Mouse (Mus musculus): ENCODE measurements at regions not wholly inside any gene's neighbourhood (a gene's known extent, or its start where the extent isn't known, plus 50 kb on each side); places are given as distances from the start of the nearest gene placed in this dataset.

DNA sequence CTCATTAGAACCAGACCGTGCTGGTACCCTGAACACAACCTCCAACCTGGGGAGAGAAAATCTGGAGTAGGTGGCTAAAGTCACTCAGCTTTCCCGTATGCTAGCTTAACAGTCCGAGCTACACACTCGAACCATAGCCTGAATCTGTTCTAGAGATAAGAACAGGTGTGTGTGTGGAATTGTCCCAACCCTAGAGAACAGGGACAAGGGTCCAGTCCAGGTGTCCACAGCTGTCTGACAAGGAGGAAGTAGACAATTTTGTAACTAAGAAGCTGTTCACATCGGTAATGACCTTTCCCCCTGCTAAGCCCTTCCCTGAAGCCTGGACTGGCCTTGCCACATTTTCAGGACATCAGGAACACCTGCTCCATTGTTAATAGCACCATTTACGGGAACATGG lies 71.3 kb downstream of the Ier5 start:
- 50% methylated on average over 6 of the region's 6 CpGs for WGBS
- Histone ChIP-seq H3K9ac (ENCODE audit: low read depth, low read length) (no peak overlapping the region), H3K9me3 (ENCODE audit: control insufficient read depth, low read length) (no peaks in the 10 kb centered on the region), H3K27ac (ENCODE audit: low read depth, low read length) (peak overlapping the region; percentile 25; the same call in 1 of the 2 replicates), H3K4me2 (peak overlapping the region; percentile 16; the same call in 1 of the 2 replicates), H3K4me3 (ENCODE audit: low read depth, low read length) (no peak overlapping the region), H3K4me1 (replicated peaks; ENCODE audit: control insufficient read depth, insufficient read depth, low read length) (peaks cover 47% of the 10 kb centered on the region), H3K36me3 (ENCODE audit: control insufficient read depth, insufficient read depth, low read length) (no peaks in the 10 kb centered on the region), H3K27me3 (replicated peaks; ENCODE audit: control insufficient read depth, insufficient read depth, low read length) (no peaks in the 10 kb centered on the region; the same call in 1 of the 2 replicates)
- no peak for DNase-seq (ENCODE audit: low spot score)
- ATAC-seq (replicated peaks; ENCODE audit: low FRiP score) = no peak

DNA sequence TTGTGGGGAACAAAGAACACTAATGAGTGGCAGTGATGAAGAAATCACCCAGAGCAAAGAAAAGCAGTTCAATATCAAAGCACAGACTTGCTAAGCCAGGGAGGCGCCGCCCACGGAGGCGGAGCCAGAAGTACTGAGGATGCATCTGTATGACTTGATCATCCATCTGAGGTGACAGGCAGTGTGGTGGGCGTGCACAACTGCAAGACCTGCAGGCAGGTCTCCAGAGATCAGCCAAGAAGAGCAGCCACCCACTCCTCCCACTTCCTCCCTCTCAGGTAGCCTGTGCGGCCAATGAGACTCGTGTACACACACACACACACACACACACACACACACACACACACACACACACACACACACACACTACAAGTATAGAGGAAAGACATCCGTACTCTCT lies 71.9 kb downstream of the Ier5 start:
- ATAC-seq (replicated peaks; ENCODE audit: low FRiP score) (peak; percentile 64), DNase-seq (ENCODE audit: low spot score) (peak; percentile 54)
- H3K36me3 ChIP-seq (ENCODE audit: control insufficient read depth, insufficient read depth, low read length) = no peaks in the 10 kb centered on the region
- H3K4me2 ChIP-seq = peak overlapping the region; percentile 16; the same call in 1 of the 2 replicates
- no peaks in the 10 kb centered on the region; the same call in 1 of the 2 replicates for H3K27me3 ChIP-seq (replicated peaks; ENCODE audit: control insufficient read depth, insufficient read depth, low read length)
- no peak overlapping the region for H3K4me3 ChIP-seq (ENCODE audit: low read depth, low read length)
- no peak overlapping the region for H3K27ac ChIP-seq (ENCODE audit: low read depth, low read length)
- no peaks in the 10 kb centered on the region for H3K9me3 ChIP-seq (ENCODE audit: control insufficient read depth, low read length)
- 30% methylated on average over 8 of the region's 8 CpGs for WGBS
- peaks cover 47% of the 10 kb centered on the region for H3K4me1 ChIP-seq (replicated peaks; ENCODE audit: control insufficient read depth, insufficient read depth, low read length)
- H3K9ac ChIP-seq (ENCODE audit: low read depth, low read length) = no peak overlapping the region

DNA sequence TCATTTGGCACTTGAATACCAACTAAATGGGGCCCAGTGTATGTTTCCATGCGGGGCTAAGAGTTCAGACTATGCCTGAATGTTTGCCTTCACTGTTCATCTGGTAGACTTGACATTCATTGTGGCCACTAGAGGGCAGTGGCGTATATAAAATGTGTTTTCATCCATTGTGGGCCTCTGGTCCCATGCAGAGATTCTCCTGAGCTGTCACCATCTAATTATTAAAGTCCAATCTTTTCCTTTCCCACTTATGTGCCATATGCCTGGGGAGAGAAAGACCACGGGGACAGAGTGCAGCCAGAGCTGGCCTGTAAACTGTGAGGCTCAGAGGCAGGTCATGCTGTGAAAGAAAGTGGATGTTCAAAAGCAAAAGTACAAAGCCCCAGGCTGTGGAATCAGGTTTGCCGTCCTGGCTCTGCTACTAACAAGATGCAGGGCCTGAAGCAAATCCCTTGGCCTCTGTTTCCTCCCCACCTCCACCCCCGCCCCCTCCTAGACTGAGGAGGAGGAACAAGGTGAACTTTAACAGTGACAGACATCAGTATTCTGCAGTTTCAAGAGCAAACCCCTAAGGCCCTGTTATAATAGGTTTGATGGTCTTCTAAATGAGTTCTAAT lies 73.5 kb downstream of the Ier5 start:
- no peak overlapping the region for H3K4me3 ChIP-seq (ENCODE audit: low read depth, low read length)
- no peak for ATAC-seq (replicated peaks; ENCODE audit: low FRiP score)
- H3K4me2 ChIP-seq = no peak overlapping the region
- no peak overlapping the region for H3K27ac ChIP-seq (ENCODE audit: low read depth, low read length)
- peak; percentile 65 for DNase-seq (ENCODE audit: low spot score)
- no peaks in the 10 kb centered on the region for H3K9me3 ChIP-seq (ENCODE audit: control insufficient read depth, low read length)
- 14% methylated on average over 5 of the region's 5 CpGs for WGBS
- no peaks in the 10 kb centered on the region; the same call in 1 of the 2 replicates for H3K27me3 ChIP-seq (replicated peaks; ENCODE audit: control insufficient read depth, insufficient read depth, low read length)
- peaks cover 38% of the 10 kb centered on the region for H3K4me1 ChIP-seq (replicated peaks; ENCODE audit: control insufficient read depth, insufficient read depth, low read length)
- no peak overlapping the region for H3K9ac ChIP-seq (ENCODE audit: low read depth, low read length)
- no peaks in the 10 kb centered on the region for H3K36me3 ChIP-seq (ENCODE audit: control insufficient read depth, insufficient read depth, low read length)

DNA sequence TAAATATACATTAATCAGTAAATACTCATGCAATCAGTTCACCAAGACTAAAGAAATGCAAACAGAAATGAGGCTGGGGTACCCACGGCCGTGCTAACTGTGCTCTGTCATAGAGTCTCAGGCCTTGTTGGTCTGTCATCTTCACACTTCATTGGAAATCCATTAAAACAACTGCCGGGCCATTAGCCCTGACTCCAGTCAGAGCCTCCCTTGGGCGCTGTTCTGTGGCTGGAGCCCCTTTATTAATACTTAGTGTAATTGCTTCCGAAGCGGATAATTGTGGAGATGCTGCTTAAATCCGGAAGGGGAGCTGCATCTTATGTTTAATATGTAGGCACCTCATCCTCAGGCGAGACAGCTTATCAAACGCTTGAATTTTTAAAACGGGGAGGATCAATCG lies 76.1 kb downstream of the Ier5 start:
- Histone ChIP-seq H3K27me3 (replicated peaks; ENCODE audit: control insufficient read depth, insufficient read depth, low read length) (no peaks in the 10 kb centered on the region; the same call in 1 of the 2 replicates), H3K9me3 (ENCODE audit: control insufficient read depth, low read length) (no peaks in the 10 kb centered on the region), H3K4me2 (no peak overlapping the region), H3K4me1 (replicated peaks; ENCODE audit: control insufficient read depth, insufficient read depth, low read length) (peaks cover 11% of the 10 kb centered on the region), H3K36me3 (ENCODE audit: control insufficient read depth, insufficient read depth, low read length) (no peaks in the 10 kb centered on the region), H3K27ac (ENCODE audit: low read depth, low read length) (no peak overlapping the region), H3K4me3 (ENCODE audit: low read depth, low read length) (no peak overlapping the region), H3K9ac (ENCODE audit: low read depth, low read length) (no peak overlapping the region)
- DNase-seq (ENCODE audit: low spot score) = no peak
- WGBS = 75% methylated on average over 11 of the region's 11 CpGs
- no peak for ATAC-seq (replicated peaks; ENCODE audit: low FRiP score)

DNA sequence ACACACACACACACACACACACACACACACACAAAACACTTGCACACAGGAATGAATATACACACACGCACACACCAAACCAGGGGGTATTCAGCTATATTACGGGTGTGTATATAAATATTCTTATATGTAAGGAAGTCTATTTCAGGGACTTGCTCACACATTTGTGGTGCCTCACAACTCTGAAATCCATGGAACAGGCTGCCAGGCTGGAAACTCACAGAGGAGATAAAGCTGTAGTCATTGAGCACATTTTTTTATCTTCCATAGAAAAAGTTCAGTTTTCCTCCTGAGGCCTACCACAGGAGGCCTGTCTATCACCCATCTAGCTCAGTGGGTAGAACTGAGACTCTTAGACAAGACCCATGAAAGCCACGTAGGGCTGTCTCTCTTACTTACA lies 83.8 kb downstream of the Ier5 start:
- H3K27ac ChIP-seq (ENCODE audit: low read depth, low read length) = no peak overlapping the region
- H3K9ac ChIP-seq (ENCODE audit: low read depth, low read length) = no peak overlapping the region
- H3K27me3 ChIP-seq (replicated peaks; ENCODE audit: control insufficient read depth, insufficient read depth, low read length) = 0 out of 2 replicates have a peak, but pooled peaks cover 2% of the 10 kb centered on the region
- H3K4me3 ChIP-seq (ENCODE audit: low read depth, low read length) = no peak overlapping the region
- DNase-seq (ENCODE audit: low spot score) = no peak
- H3K9me3 ChIP-seq (ENCODE audit: control insufficient read depth, low read length) = no peaks in the 10 kb centered on the region
- 0 out of 2 replicates have a peak, but pooled peaks cover 4% of the 10 kb centered on the region for H3K4me1 ChIP-seq (replicated peaks; ENCODE audit: control insufficient read depth, insufficient read depth, low read length)
- ATAC-seq (replicated peaks; ENCODE audit: low FRiP score) = no peak
- WGBS = 76% methylated on average over 3 of the region's 3 CpGs
- H3K36me3 ChIP-seq (ENCODE audit: control insufficient read depth, insufficient read depth, low read length) = no peaks in the 10 kb centered on the region
- no peak overlapping the region for H3K4me2 ChIP-seq

DNA sequence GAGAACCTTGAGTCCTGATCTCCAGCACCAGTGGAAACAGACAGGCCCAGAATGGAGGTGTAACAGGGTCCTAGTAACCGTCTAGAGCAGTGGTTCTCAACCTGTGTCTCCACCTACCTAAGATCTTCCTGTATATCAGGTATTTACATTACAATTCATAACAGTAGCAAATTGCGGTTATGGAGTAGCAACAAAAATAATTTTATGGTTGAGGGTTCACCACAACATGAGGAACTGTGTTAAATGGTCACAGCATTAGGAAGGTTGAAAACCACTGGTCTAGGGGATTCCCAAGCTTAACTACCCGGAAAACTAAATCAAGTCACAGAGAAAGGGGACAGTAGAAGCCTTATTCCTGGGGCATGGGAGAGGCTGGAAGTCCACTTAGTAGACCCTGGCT lies 84.5 kb downstream of the Ier5 start:
- H3K4me2 ChIP-seq = no peak overlapping the region
- 83% methylated on average over 3 of the region's 3 CpGs for WGBS
- H3K9me3 ChIP-seq (ENCODE audit: control insufficient read depth, low read length) = no peaks in the 10 kb centered on the region
- H3K9ac ChIP-seq (ENCODE audit: low read depth, low read length) = no peak overlapping the region
- H3K27ac ChIP-seq (ENCODE audit: low read depth, low read length) = no peak overlapping the region
- ATAC-seq (replicated peaks; ENCODE audit: low FRiP score) (no peak), DNase-seq (ENCODE audit: low spot score) (no peak)
- H3K36me3 ChIP-seq (ENCODE audit: control insufficient read depth, insufficient read depth, low read length) = no peaks in the 10 kb centered on the region
- no peak overlapping the region for H3K4me3 ChIP-seq (ENCODE audit: low read depth, low read length)
- H3K27me3 ChIP-seq (replicated peaks; ENCODE audit: control insufficient read depth, insufficient read depth, low read length) = 0 out of 2 replicates have a peak, but pooled peaks cover 2% of the 10 kb centered on the region
- 0 out of 2 replicates have a peak, but pooled peaks cover 4% of the 10 kb centered on the region for H3K4me1 ChIP-seq (replicated peaks; ENCODE audit: control insufficient read depth, insufficient read depth, low read length)

DNA sequence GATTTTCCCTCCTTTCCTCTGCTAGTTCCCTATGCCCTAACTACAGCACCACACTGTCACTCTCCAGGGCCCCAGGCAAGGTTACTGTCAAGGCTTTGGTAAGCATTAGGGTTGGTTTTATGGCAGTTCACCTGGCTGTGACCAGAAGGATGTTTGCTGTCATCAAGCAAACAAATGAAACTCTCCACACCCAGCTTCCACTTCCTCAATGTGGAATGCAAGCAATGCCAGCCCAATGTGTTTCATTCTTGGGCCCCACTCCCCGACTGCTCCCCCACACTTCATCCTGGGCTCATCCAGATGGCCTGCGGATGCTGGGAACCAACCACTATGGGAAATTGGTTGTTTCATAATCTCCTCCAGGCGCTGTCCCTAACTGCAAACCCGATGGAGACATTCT lies 85.7 kb downstream of the Ier5 start:
- no peak for ATAC-seq (replicated peaks; ENCODE audit: low FRiP score)
- WGBS = 50% methylated on average over 4 of the region's 4 CpGs
- no peak for DNase-seq (ENCODE audit: low spot score)
- 0 out of 2 replicates have a peak, but pooled peaks cover 4% of the 10 kb centered on the region for H3K4me1 ChIP-seq (replicated peaks; ENCODE audit: control insufficient read depth, insufficient read depth, low read length)
- H3K36me3 ChIP-seq (ENCODE audit: control insufficient read depth, insufficient read depth, low read length) = no peaks in the 10 kb centered on the region
- H3K9ac ChIP-seq (ENCODE audit: low read depth, low read length) = no peak overlapping the region
- no peak overlapping the region for H3K4me3 ChIP-seq (ENCODE audit: low read depth, low read length)
- no peaks in the 10 kb centered on the region for H3K9me3 ChIP-seq (ENCODE audit: control insufficient read depth, low read length)
- H3K4me2 ChIP-seq = no peak overlapping the region
- H3K27ac ChIP-seq (ENCODE audit: low read depth, low read length) = no peak overlapping the region
- 0 out of 2 replicates have a peak, but pooled peaks cover 2% of the 10 kb centered on the region for H3K27me3 ChIP-seq (replicated peaks; ENCODE audit: control insufficient read depth, insufficient read depth, low read length)

DNA sequence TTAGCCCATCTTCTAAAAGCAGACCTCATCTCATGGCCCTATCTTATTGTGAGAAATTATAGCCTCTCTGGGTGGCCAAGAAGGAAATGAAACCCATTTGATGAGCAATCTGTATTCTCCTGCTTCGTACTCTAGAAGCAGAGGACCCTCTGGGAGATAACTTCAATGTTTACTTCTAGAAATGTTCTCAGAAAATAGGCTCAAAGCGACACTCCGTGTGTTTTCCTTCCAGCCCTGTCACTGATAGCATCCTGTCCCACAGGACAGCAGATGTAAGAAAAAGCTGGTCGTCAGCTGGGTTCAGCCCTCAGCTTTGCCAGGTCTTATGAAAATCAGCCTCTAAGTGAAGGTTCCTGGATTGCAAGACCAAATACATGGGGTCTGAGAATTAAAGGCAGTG lies 86.1 kb downstream of the Ier5 start:
- H3K4me1 ChIP-seq (replicated peaks; ENCODE audit: control insufficient read depth, insufficient read depth, low read length) = 0 out of 2 replicates have a peak, but pooled peaks cover 4% of the 10 kb centered on the region
- no peak overlapping the region for H3K4me2 ChIP-seq
- H3K27ac ChIP-seq (ENCODE audit: low read depth, low read length) = no peak overlapping the region
- H3K9ac ChIP-seq (ENCODE audit: low read depth, low read length) = no peak overlapping the region
- no peaks in the 10 kb centered on the region for H3K36me3 ChIP-seq (ENCODE audit: control insufficient read depth, insufficient read depth, low read length)
- WGBS = 58% methylated on average over 4 of the region's 4 CpGs
- no peak overlapping the region for H3K4me3 ChIP-seq (ENCODE audit: low read depth, low read length)
- H3K27me3 ChIP-seq (replicated peaks; ENCODE audit: control insufficient read depth, insufficient read depth, low read length) = 0 out of 2 replicates have a peak, but pooled peaks cover 2% of the 10 kb centered on the region
- no peak for ATAC-seq (replicated peaks; ENCODE audit: low FRiP score)
- no peak for DNase-seq (ENCODE audit: low spot score)
- H3K9me3 ChIP-seq (ENCODE audit: control insufficient read depth, low read length) = no peaks in the 10 kb centered on the region
